In the genomic region with DNA sequence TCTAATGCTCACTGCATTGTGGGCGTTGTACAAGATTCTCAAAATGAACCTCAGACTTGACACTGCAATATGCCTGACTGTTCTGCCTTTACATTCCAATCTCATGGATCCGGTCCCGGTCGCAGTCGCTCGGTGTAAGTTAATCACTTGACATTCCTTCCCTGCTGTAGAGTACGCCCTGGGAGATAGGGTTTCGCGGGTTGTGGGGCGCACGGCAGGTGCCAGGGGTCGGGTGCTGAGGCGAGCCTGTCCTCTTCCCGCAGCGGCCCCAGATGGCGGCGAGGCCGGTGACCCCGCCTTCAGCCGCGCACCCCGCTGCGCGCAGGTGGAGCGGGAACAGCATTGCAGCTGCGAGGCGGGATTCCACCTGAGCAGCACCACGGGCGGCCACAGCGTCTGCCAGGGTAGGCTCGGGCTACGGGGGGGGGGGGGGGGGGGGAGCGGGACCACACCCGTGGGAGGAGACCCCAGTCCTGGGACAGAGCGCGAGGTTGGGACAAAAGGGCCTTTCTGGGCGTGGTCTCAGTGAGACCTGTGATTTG, we compare ENCODE assay signal across 8 mouse cellular contexts. TPM values are rescaled to one million over a fixed set of nuclear protein-coding genes. Genes with fewer than 3 reads are reported as not detected.
DNase-seq lines count a peak whose midpoint lies in the region; ATAC-seq and TF ChIP-seq lines count a peak whose summit lies in the region.

No protein-coding gene starts in this region.

- H3K9me3 ChIP-seq in lung, embryonic 14.5 days (ENCODE audit: low read depth, low read length), result no peaks in the 10 kb centered on the region; the same call in 1 of the 2 replicates
- H3K9me3 ChIP-seq in intestine, embryonic 16.5 days (ENCODE audit: control insufficient read depth, low read length), result peaks cover 3% of the 10 kb centered on the region; the same call in 1 of the 2 replicates

- no peaks in the 10 kb centered on the region; the same call in 1 of the 2 replicates for H3K27me3 ChIP-seq in lung, embryonic 14.5 days (ENCODE audit: insufficient read depth, low read length)
- no peaks in the 10 kb centered on the region for H3K27me3 ChIP-seq in intestine, embryonic 16.5 days (replicated peaks; ENCODE audit: control insufficient read depth, insufficient read depth, low read length)

- H3K27ac ChIP-seq in lung, embryonic 14.5 days (ENCODE audit: low read depth), result no peak overlapping the region
- no peak overlapping the region for H3K27ac ChIP-seq in intestine, embryonic 16.5 days (ENCODE audit: low read length)

- intact Hi-C loops in gastrocnemius, postnatal 36 days (cut with DNase I), result no loop called here

- no peaks in the 10 kb centered on the region for H3K4me1 ChIP-seq in lung, embryonic 14.5 days (ENCODE audit: insufficient read depth)
- no peaks in the 10 kb centered on the region for H3K4me1 ChIP-seq in intestine, embryonic 16.5 days (ENCODE audit: control insufficient read depth, insufficient read depth, low read length)

- peak; percentile 44 for DNase-seq in lung, embryonic 14.5 days
- DNase-seq in lung, postnatal 36 days, result no peak
- DNase-seq in embryo, embryonic 10.5 days (ENCODE audit: low spot score), result peak; percentile 31
- peak; percentile 27 for DNase-seq in neural tube, embryonic 10.5 days (ENCODE audit: extremely low spot score, low spot score)
- no peak for DNase-seq in right cerebral cortex, postnatal 25 days
- DNase-seq in gastrocnemius, postnatal 36 days, result no peak

- H3K4me3 ChIP-seq in lung, embryonic 14.5 days (ENCODE audit: low read depth, low read length), result peak overlapping the region; percentile 28
- H3K4me3 ChIP-seq in intestine, embryonic 16.5 days (ENCODE audit: low read length), result peak overlapping the region; percentile 47

- peak; percentile 76 for ATAC-seq in lung, embryonic 14.5 days (ENCODE audit: insufficient read depth)
- ATAC-seq in intestine, embryonic 16.5 days, result peak; percentile 67; the same call in 1 of the 2 replicates
- ATAC-seq in megakaryocyte progenitor cell, adult 5-6 weeks (replicated peaks; ENCODE audit: poor library complexity), result no peak

- no peaks in the 10 kb centered on the region for H3K36me3 ChIP-seq in lung, embryonic 14.5 days (ENCODE audit: insufficient read depth)
- H3K36me3 ChIP-seq in intestine, embryonic 16.5 days (ENCODE audit: control insufficient read depth, insufficient read depth, low read length), result no peaks in the 10 kb centered on the region

- TF ChIP-seq CTCF in lung, embryonic 14.5 days (IDR thresholded peaks at IDR 0.05; ENCODE audit: low read depth), result no peak

- H3K4me2 ChIP-seq in lung, embryonic 14.5 days, result peak overlapping the region; percentile 62
- H3K4me2 ChIP-seq in intestine, embryonic 16.5 days (ENCODE audit: low read depth, low read length), result peak overlapping the region; percentile 74

- 2% methylated on average over 35 of the region's 37 CpGs for WGBS in lung, embryonic 14.5 days
- 5% methylated on average over 35 of the region's 37 CpGs for WGBS in intestine, embryonic 16.5 days

- H3K9ac ChIP-seq in lung, embryonic 14.5 days, result peak overlapping the region; percentile 37; the same call in 1 of the 2 replicates
- H3K9ac ChIP-seq in intestine, embryonic 16.5 days (ENCODE audit: low read depth, low read length), result peak overlapping the region; percentile 44

RNA-seq across cellular contexts. Expression of gene Fbln7, which starts 29.5 kb away (rescaled TPM):
- 7.5 and 9.1 TPM in 2 replicates for polyA plus RNA-seq in lung, embryonic 14.5 days (2014; fragmentation: Nextera tagmentation; extraction: Ambion mirVana)
- 12.4 and 13.3 TPM in 2 replicates for polyA plus RNA-seq in intestine, embryonic 16.5 days (2015; fragmentation: Nextera tagmentation; extraction: Ambion mirVana)
- 1 to 10 TPM; 3.6 to 6.9 TPM for total RNA-seq in gastrocnemius, postnatal 36 days (2021)
- total RNA-seq in megakaryocyte progenitor cell, adult 5-6 weeks (2015), result not detected in 2 replicates
- not detected in 2 replicates for total RNA-seq in megakaryocyte progenitor cell, adult 5-6 weeks (2017)

RNA-seq across cellular contexts. Expression of gene Zc3h8, which starts 51.6 kb away (rescaled TPM):
- 7.9 and 8.2 TPM in 2 replicates for polyA plus RNA-seq in lung, embryonic 14.5 days (2014; fragmentation: Nextera tagmentation; extraction: Ambion mirVana)
- polyA plus RNA-seq in intestine, embryonic 16.5 days (2015; fragmentation: Nextera tagmentation; extraction: Ambion mirVana), result 5.7 and 6.1 TPM in 2 replicates
- total RNA-seq in gastrocnemius, postnatal 36 days (2021), result 1 to 10 TPM; 7.5 to 7.8 TPM
- 9.8 and 14.2 TPM in 2 replicates for total RNA-seq in megakaryocyte progenitor cell, adult 5-6 weeks (2015)
- 10.1 and 13.7 TPM in 2 replicates for total RNA-seq in megakaryocyte progenitor cell, adult 5-6 weeks (2017)

Comparison
In these comparisons a context has a peak if more than half of its experiments do, and no peak if none do; other contexts are left out.
1. DNase-seq: peak in lung, embryonic 14.5 days (single experiment), embryo, embryonic 10.5 days (single experiment) and neural tube, embryonic 10.5 days (single experiment); none in lung, postnatal 36 days (single experiment), right cerebral cortex, postnatal 25 days (single experiment) and gastrocnemius, postnatal 36 days (0 of 2).
2. RNA of gene Fbln7, which starts 29.5 kb away (total RNA-seq): 3.6 to 6.9 TPM in gastrocnemius, postnatal 36 days; not detected in megakaryocyte progenitor cell, adult 5-6 weeks; every median in the first group is over 4 times any median in the second.